ENCODE assay signal across 22 mouse cellular contexts in genomic region chr11:22950131-22950530, GRCm38 (mm10). TPM values are rescaled to one million over a fixed set of nuclear protein-coding genes. Genes with fewer than 3 reads are reported as not detected.
DNase-seq lines count a peak whose midpoint lies in the region; ATAC-seq and TF ChIP-seq lines count a peak whose summit lies in the region.
"Had no signal": no experiment of that assay in that cellular context is flagged by ENCODE, and none has a peak within 500 bp of the region (broad histone marks: within the 10 kb centered on the region; RNA-seq: fewer than 3 reads in every experiment).

No protein-coding gene starts in this region.

- no peak overlapping the region for H3K4me2 ChIP-seq in liver, embryonic 12.5 days
- H3K4me2 ChIP-seq: embryonic facial prominence, embryonic 15.5 days; heart, embryonic 13.5 days; liver, embryonic 15.5 days; midbrain, embryonic 11.5 days; neural tube, embryonic 13.5 days had no signal

- peak; percentile 37 for TF ChIP-seq CTCF in liver, adult 2 months (IDR thresholded peaks at IDR 0.05; ENCODE audit: low read depth, low read length)
- peak; percentile 52 for TF ChIP-seq CTCF in E14TG2a.4 (conservative IDR thresholded peaks at IDR 0.05; ENCODE audit: low read length)
- no peak; the same call in 1 of the 2 replicates for TF ChIP-seq CTCF in gastrocnemius, adult 2 months (IDR thresholded peaks at IDR 0.05)

- intact Hi-C loops in gastrocnemius, adult 2 months (cut with DNase I), result no loop called here

- 94% methylated on average over 6 of the region's 6 CpGs for WGBS in liver, adult 2 months
- 73% methylated on average over 6 of the region's 6 CpGs for WGBS in liver, embryonic 12.5 days (ENCODE audit: insufficient replicate concordance)

- no peak overlapping the region for H3K4me3 ChIP-seq in liver, adult 2 months (ENCODE audit: insufficient read depth, low read depth, low read length)
- H3K4me3 ChIP-seq in liver, embryonic 12.5 days, result no peak overlapping the region
- no peak overlapping the region for H3K4me3 ChIP-seq in E14TG2a.4 (replicated peaks; ENCODE audit: low read length)
- H3K4me3 ChIP-seq in gastrocnemius, adult 2 months, result no peak overlapping the region
- H3K4me3 ChIP-seq: embryonic facial prominence, embryonic 15.5 days; heart, embryonic 13.5 days; liver, embryonic 15.5 days; neural tube, embryonic 13.5 days had no signal

- H3K79me2 ChIP-seq in liver, adult 2 months (ENCODE audit: control insufficient read depth, insufficient read depth, low read length), result no peaks in the 10 kb centered on the region; the same call in 1 of the 2 replicates

- H3K27ac ChIP-seq in liver, adult 2 months (replicated peaks; ENCODE audit: insufficient read depth, low read depth, low read length), result no peak overlapping the region
- H3K27ac ChIP-seq in liver, embryonic 12.5 days, result no peak overlapping the region
- no peak overlapping the region for H3K27ac ChIP-seq in gastrocnemius, adult 2 months
- H3K27ac ChIP-seq: embryonic facial prominence, embryonic 15.5 days; heart, embryonic 13.5 days; liver, embryonic 15.5 days; neural tube, embryonic 13.5 days; stomach, postnatal 0 days had no signal

- no peaks in the 10 kb centered on the region for H3K27me3 ChIP-seq in liver, adult 2 months (ENCODE audit: control insufficient read depth, insufficient read depth, low read length)
- H3K27me3 ChIP-seq in liver, embryonic 12.5 days (replicated peaks), result no peaks in the 10 kb centered on the region
- no peaks in the 10 kb centered on the region for H3K27me3 ChIP-seq in E14TG2a.4 (ENCODE audit: insufficient read depth, low read length)
- H3K27me3 ChIP-seq: embryonic facial prominence, embryonic 15.5 days; heart, embryonic 13.5 days; liver, embryonic 15.5 days; neural tube, embryonic 13.5 days had no signal

- no peak for ATAC-seq in liver, embryonic 12.5 days
- peak; percentile 57; the same call in 1 of the 2 replicates for ATAC-seq in megakaryocyte-erythroid progenitor cell, adult 5-6 weeks (replicated peaks; ENCODE audit: low FRiP score, low TSS enrichment, poor library complexity, severe bottlenecking)

- no peak for DNase-seq in liver, adult 2 months (ENCODE audit: extremely low read depth, low read depth, low spot score)
- peak; percentile 43 for DNase-seq in B cell, adult 2 months
- DNase-seq in gastrocnemius, adult 2 months, result no peak
- DNase-seq in left cerebral cortex, adult 8-10 months (ENCODE audit: low spot score in 2 of 2), result no peak
- DNase-seq: cerebellum, postnatal 10 days; embryo, embryonic 11 days; gastrocnemius, postnatal 25 days; heart, postnatal 36 days; kidney, adult 9 months; layer of hippocampus, postnatal 36 days; left cerebral cortex, postnatal 4 days; lung, postnatal 14 days; right cerebral cortex, postnatal 14 days had no signal

- 0 out of 2 replicates have a peak, but pooled peaks cover 2% of the 10 kb centered on the region for H3K36me3 ChIP-seq in liver, adult 2 months (ENCODE audit: control insufficient read depth, insufficient read depth, low read length)
- H3K36me3 ChIP-seq in liver, embryonic 12.5 days, result peaks cover 12% of the 10 kb centered on the region; the same call in 1 of the 2 replicates
- peaks cover 12% of the 10 kb centered on the region for H3K36me3 ChIP-seq in E14TG2a.4 (ENCODE audit: insufficient read depth, low read length)
- H3K36me3 ChIP-seq: embryonic facial prominence, embryonic 15.5 days; liver, embryonic 15.5 days had no signal

- H3K9me3 ChIP-seq in liver, embryonic 12.5 days (replicated peaks), result no peaks in the 10 kb centered on the region
- H3K9me3 ChIP-seq in E14TG2a.4 (ENCODE audit: low read length), result no peaks in the 10 kb centered on the region
- H3K9me3 ChIP-seq: embryonic facial prominence, embryonic 15.5 days; heart, embryonic 13.5 days; liver, embryonic 15.5 days; neural tube, embryonic 13.5 days had no signal

- no peak for TF ChIP-seq POLR2A in liver, adult 2 months (IDR thresholded peaks at IDR 0.05; ENCODE audit: extremely low read depth, insufficient read depth, low read length)

- H3K4me1 ChIP-seq in liver, adult 2 months (ENCODE audit: control insufficient read depth, insufficient read depth, low read length), result no peaks in the 10 kb centered on the region
- H3K4me1 ChIP-seq in liver, embryonic 12.5 days, result peaks cover 15% of the 10 kb centered on the region
- peaks cover 56% of the 10 kb centered on the region for H3K4me1 ChIP-seq in E14TG2a.4 (replicated peaks; ENCODE audit: low read depth, low read length)
- H3K4me1 ChIP-seq: embryonic facial prominence, embryonic 15.5 days; heart, embryonic 13.5 days; neural tube, embryonic 13.5 days had no signal

- no peak overlapping the region for H3K9ac ChIP-seq in liver, adult 2 months (ENCODE audit: low read depth, low read length)
- H3K9ac ChIP-seq in liver, embryonic 12.5 days, result no peak overlapping the region
- H3K9ac ChIP-seq: embryonic facial prominence, embryonic 15.5 days; heart, embryonic 13.5 days; liver, embryonic 15.5 days; neural tube, embryonic 13.5 days had no signal

RNA-seq across cellular contexts. Expression of gene Zrsr1, which starts 21.7 kb away (rescaled TPM):
- total RNA-seq in liver, adult 2 months (2014; rRNA removed), result 5.6 and 6.8 TPM in 2 replicates
- polyA plus RNA-seq in liver, adult 2 months (2012; rRNA removed), result 3.8 and 4.9 TPM in 2 replicates
- 2.3 and 2.8 TPM in 2 replicates for polyA plus RNA-seq in liver, embryonic 12.5 days (2016; fragmentation: Nextera tagmentation; extraction: Ambion mirVana)
- 6.4 and 7.3 TPM in 2 replicates for total RNA-seq in megakaryocyte-erythroid progenitor cell, adult 5-6 weeks (2014; fragmentation: Nextera tagmentation)
- 16.3 and 23.6 TPM in 2 replicates for total RNA-seq in megakaryocyte-erythroid progenitor cell, adult 5-6 weeks (2017)
- total RNA-seq in gastrocnemius, adult 2 months (2021), result 10 to 100 TPM; 20.7 to 20.9 TPM
- 10 to 100 TPM; 63.0 to 78.1 (median 72.0) TPM for total RNA-seq in left cerebral cortex, adult 8-10 months (2022)

RNA-seq across cellular contexts. Expression of gene Gm28048, which starts 31.8 kb away (rescaled TPM):
- total RNA-seq in liver, adult 2 months (2014; rRNA removed), result 12.4 and 13.0 TPM in 2 replicates
- not detected in 2 replicates for polyA plus RNA-seq in liver, adult 2 months (2012; rRNA removed)
- polyA plus RNA-seq in liver, embryonic 12.5 days (2016; fragmentation: Nextera tagmentation; extraction: Ambion mirVana), result 10.2 and 10.9 TPM in 2 replicates
- total RNA-seq in megakaryocyte-erythroid progenitor cell, adult 5-6 weeks (2014; fragmentation: Nextera tagmentation), result 31.4 and 32.3 TPM in 2 replicates
- 33.9 and 42.3 TPM in 2 replicates for total RNA-seq in megakaryocyte-erythroid progenitor cell, adult 5-6 weeks (2017)
- 1 to 10 TPM; 1.8 to 2.1 TPM for total RNA-seq in gastrocnemius, adult 2 months (2021)
- 10 to 100 TPM; 11.1 to 24.0 (median 16.0) TPM for total RNA-seq in left cerebral cortex, adult 8-10 months (2022)

RNA-seq across cellular contexts. Expression of gene Commd1, which starts 32.1 kb away (rescaled TPM):
- total RNA-seq in liver, adult 2 months (2014; rRNA removed), result 42.4 and 53.5 TPM in 2 replicates
- 15.9 and 18.5 TPM in 2 replicates for polyA plus RNA-seq in liver, adult 2 months (2012; rRNA removed)
- polyA plus RNA-seq in liver, embryonic 12.5 days (2016; fragmentation: Nextera tagmentation; extraction: Ambion mirVana), result 219 and 222 TPM in 2 replicates
- total RNA-seq in megakaryocyte-erythroid progenitor cell, adult 5-6 weeks (2014; fragmentation: Nextera tagmentation), result 74.4 and 174 TPM in 2 replicates
- total RNA-seq in megakaryocyte-erythroid progenitor cell, adult 5-6 weeks (2017), result 63.0 and 95.3 TPM in 2 replicates
- total RNA-seq in gastrocnemius, adult 2 months (2021), result 100 to 1,000 TPM in 1 of 2 experiments, 10 to 100 TPM in 1; 89.3 to 105 TPM
- total RNA-seq in left cerebral cortex, adult 8-10 months (2022), result 10 to 100 TPM; 32.2 to 47.5 (median 36.8) TPM

RNA-seq across cellular contexts. Expression of gene Cct4, which starts 40.2 kb away (rescaled TPM):
- 86.8 and 92.2 TPM in 2 replicates for total RNA-seq in liver, adult 2 months (2014; rRNA removed)
- polyA plus RNA-seq in liver, adult 2 months (2012; rRNA removed), result 89.2 and 136 TPM in 2 replicates
- 240 and 269 TPM in 2 replicates for polyA plus RNA-seq in liver, embryonic 12.5 days (2016; fragmentation: Nextera tagmentation; extraction: Ambion mirVana)
- 311 and 390 TPM in 2 replicates for total RNA-seq in megakaryocyte-erythroid progenitor cell, adult 5-6 weeks (2014; fragmentation: Nextera tagmentation)
- total RNA-seq in megakaryocyte-erythroid progenitor cell, adult 5-6 weeks (2017), result 447 and 464 TPM in 2 replicates
- 100 to 1,000 TPM in 1 of 2 experiments, 10 to 100 TPM in 1; 99.6 to 110 TPM for total RNA-seq in gastrocnemius, adult 2 months (2021)
- 100 to 1,000 TPM in 1 of 4 experiments, 10 to 100 TPM in 3; 89.2 to 103 (median 95.6) TPM for total RNA-seq in left cerebral cortex, adult 8-10 months (2022)

RNA-seq across cellular contexts. Expression of gene Fam161a, which starts 57.2 kb away (rescaled TPM):
- 1.9 and 3.8 TPM in 2 replicates for total RNA-seq in liver, adult 2 months (2014; rRNA removed)
- 0.95 and 1.0 TPM in 2 replicates for polyA plus RNA-seq in liver, adult 2 months (2012; rRNA removed)
- 0.65 and 0.85 TPM in 2 replicates for polyA plus RNA-seq in liver, embryonic 12.5 days (2016; fragmentation: Nextera tagmentation; extraction: Ambion mirVana)
- total RNA-seq in megakaryocyte-erythroid progenitor cell, adult 5-6 weeks (2014; fragmentation: Nextera tagmentation), result 1.2 and 4.3 TPM in 2 replicates
- 2.4 and 3.0 TPM in 2 replicates for total RNA-seq in megakaryocyte-erythroid progenitor cell, adult 5-6 weeks (2017)
- 1 to 10 TPM; 1.9 to 3.0 TPM for total RNA-seq in gastrocnemius, adult 2 months (2021)
- total RNA-seq in left cerebral cortex, adult 8-10 months (2022), result 1 to 10 TPM; 3.9 to 6.6 (median 5.2) TPM

Comparison
In these comparisons a context has a peak if more than half of its experiments do, and no peak if none do; other contexts are left out.
1. DNase-seq: peak in B cell, adult 2 months (2 of 2); none in liver, adult 2 months (single experiment), gastrocnemius, adult 2 months (single experiment) and left cerebral cortex, adult 8-10 months (0 of 2).